Mouse (Mus musculus) myocyte (in vitro differentiated cells): ENCODE results near the gene Prkch.

Experiments used
- POLR2A ChIP-seq: IDR thresholded peaks from one replicate; pipeline ENCODE4 v1.6.1; 2011; ENCODE audit warnings: low read depth, mild to moderate bottlenecking, control low read depth, moderate library complexity; ENCODE audit not compliant: insufficient read length
- TCF12 ChIP-seq: IDR thresholded peaks from one replicate; pipeline ENCODE4 v1.6.1; 2011; ENCODE audit warnings: mild to moderate bottlenecking, control low read depth; ENCODE audit not compliant: poor library complexity, insufficient read depth, severe bottlenecking

DNA sequence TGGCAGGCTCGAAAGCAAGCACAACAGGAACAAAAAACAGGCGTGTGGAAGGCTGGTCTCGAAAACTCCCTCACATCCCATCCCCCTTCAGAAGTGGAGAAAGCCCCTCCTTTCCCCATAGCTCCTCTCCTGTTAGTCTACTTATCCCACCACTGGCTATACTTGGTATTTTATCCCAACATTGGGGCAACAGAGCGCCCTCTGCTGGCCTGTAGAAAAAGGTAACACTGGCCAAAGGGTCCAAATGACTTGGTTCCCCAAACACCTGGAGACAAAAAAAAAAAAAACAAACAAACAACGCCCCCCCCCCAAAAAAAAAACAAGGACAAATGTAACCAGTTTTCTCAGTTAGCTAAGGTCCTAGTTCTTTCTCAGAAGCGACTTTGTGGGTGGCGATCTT, 24.5 kb upstream of the Prkch start:
- TF ChIP-seq POLR2A (no peak), TCF12 (no peak)
